Mouse (Mus musculus): ENCODE measurements at regions not wholly inside any gene's neighbourhood (a gene's known extent, or its start where the extent isn't known, plus 50 kb on each side); places are given as distances from the start of the nearest gene placed in this dataset.

DNA sequence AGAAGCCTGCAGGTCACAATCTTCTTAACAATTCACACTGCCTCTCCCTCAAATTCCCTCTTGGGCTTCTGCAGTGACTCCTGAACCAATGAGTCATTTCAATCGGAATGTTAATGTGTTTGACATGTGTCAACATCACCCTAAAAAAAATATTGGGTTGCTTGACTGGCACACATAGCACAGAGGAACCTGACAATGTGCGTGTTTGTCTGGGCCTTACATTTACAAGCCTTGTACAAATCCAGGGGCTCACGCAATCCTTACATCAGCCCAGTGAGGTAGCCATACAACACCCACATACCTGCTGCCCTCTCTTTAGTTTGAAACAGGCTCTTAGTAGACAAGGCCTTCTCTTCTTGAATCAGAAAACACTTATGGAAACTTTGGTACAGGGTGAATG is 153.8 kb upstream of the Maf start:
- H3K79me2 ChIP-seq (ENCODE audit: control insufficient read depth, insufficient read depth, low read length, poor library complexity) = no peaks in the 10 kb centered on the region
- no peaks in the 10 kb centered on the region for H3K27me3 ChIP-seq (ENCODE audit: control insufficient read depth in 1 of 2, insufficient read depth in 2 of 2, low read length in 2 of 2)
- H3K4me1 ChIP-seq (ENCODE audit: control insufficient read depth in 1 of 2, insufficient read depth in 2 of 2, low read length in 2 of 2) = no peaks in the 10 kb centered on the region
- H3K9ac ChIP-seq (ENCODE audit: control insufficient read depth, low read depth, low read length, poor library complexity, severe bottlenecking) = no peak overlapping the region
- no peaks in the 10 kb centered on the region for H3K36me3 ChIP-seq (ENCODE audit: control insufficient read depth in 1 of 2, insufficient read depth in 2 of 2, low read length in 2 of 2)
- DNase-seq (ENCODE audit: low read depth, low spot score) = no peak
- no peak overlapping the region for H3K4me3 ChIP-seq (ENCODE audit: control insufficient read depth in 1 of 2, insufficient read depth in 1 of 2, low read depth in 2 of 2, low read length in 2 of 2)
- no peak for TF ChIP-seq EP300 (IDR thresholded peaks at IDR 0.05; ENCODE audit: low read depth in 1 of 2, low read length in 2 of 2)
- TF ChIP-seq ELF1 (IDR thresholded peaks at IDR 0.05; ENCODE audit: low read depth, low read length) = no peak
- TF ChIP-seq ZNF384 (IDR thresholded peaks at IDR 0.05; ENCODE audit: low read depth, low read length) = no peak
- TF ChIP-seq ETS1 (IDR thresholded peaks at IDR 0.05; ENCODE audit: low read depth, low read length) = no peak
- H3K27ac ChIP-seq (ENCODE audit: control insufficient read depth, low read depth, low read length) = no peak overlapping the region
- no peaks in the 10 kb centered on the region for H3K9me3 ChIP-seq (replicated peaks; ENCODE audit: insufficient read depth, low read length)

DNA sequence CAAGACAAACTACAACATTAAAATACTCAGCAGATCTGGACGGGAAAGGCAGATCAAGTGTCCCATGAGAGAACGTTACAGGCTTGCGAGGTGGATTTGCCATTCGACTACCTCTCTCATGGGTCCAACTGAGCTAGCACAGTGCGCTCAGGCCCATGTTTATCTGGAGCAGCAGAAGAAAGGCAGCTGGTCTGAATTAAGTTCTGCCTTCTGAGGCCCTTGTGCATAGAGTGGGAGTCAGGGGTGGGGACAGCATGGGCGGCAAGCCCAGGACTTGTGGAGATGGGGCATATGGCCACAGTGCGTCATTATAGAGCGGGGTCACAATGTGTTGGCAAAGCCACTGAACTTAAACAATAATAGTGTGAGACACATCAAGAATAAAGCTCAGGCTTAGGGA is 151.8 kb upstream of the Maf start:
- TF ChIP-seq POLR2AphosphoS5 (IDR thresholded peaks at IDR 0.05; ENCODE audit: borderline replicate concordance, low read depth, low read length) (no peak), EP300 (IDR thresholded peaks at IDR 0.05; ENCODE audit: low read depth in 1 of 2, low read length in 2 of 2) (no peak), POLR2AphosphoS2 (IDR thresholded peaks at IDR 0.05; ENCODE audit: low read length) (no peak)
- no peaks in the 10 kb centered on the region for H3K36me3 ChIP-seq (ENCODE audit: control insufficient read depth in 1 of 2, insufficient read depth in 2 of 2, low read length in 2 of 2)
- DNase-seq (ENCODE audit: low read depth, low spot score) = no peak
- no peak overlapping the region for H3K4me3 ChIP-seq (ENCODE audit: control insufficient read depth in 1 of 2, insufficient read depth in 1 of 2, low read depth in 2 of 2, low read length in 2 of 2)
- no peaks in the 10 kb centered on the region for H3K9me3 ChIP-seq (replicated peaks; ENCODE audit: insufficient read depth, low read length)
- no peak overlapping the region for H3K27ac ChIP-seq (ENCODE audit: control insufficient read depth, low read depth, low read length)
- H3K4me1 ChIP-seq (ENCODE audit: control insufficient read depth in 1 of 2, insufficient read depth in 2 of 2, low read length in 2 of 2) = no peaks in the 10 kb centered on the region
- no peaks in the 10 kb centered on the region for H3K79me2 ChIP-seq (ENCODE audit: control insufficient read depth, insufficient read depth, low read length, poor library complexity)
- no peaks in the 10 kb centered on the region for H3K27me3 ChIP-seq (ENCODE audit: control insufficient read depth in 1 of 2, insufficient read depth in 2 of 2, low read length in 2 of 2)
- no peak overlapping the region for H3K9ac ChIP-seq (ENCODE audit: control insufficient read depth, low read depth, low read length, poor library complexity, severe bottlenecking)

- H3K4me3 ChIP-seq (ENCODE audit: control insufficient read depth in 1 of 2, insufficient read depth in 1 of 2, low read depth in 2 of 2, low read length in 2 of 2) = no peak overlapping the region
Measured at GRCm38 (mm10) chr8:115856816-115857215, 149.2 kb upstream of the Maf start.

More at GRCm38 (mm10) chr8:115856816-115857215, 149.2 kb upstream of the Maf start:
- DNase-seq (ENCODE audit: low read depth, low spot score) = no peak
- H3K4me1 ChIP-seq (ENCODE audit: control insufficient read depth in 1 of 2, insufficient read depth in 2 of 2, low read length in 2 of 2) = no peaks in the 10 kb centered on the region
- TF ChIP-seq TAL1 (IDR thresholded peaks at IDR 0.05; ENCODE audit: low read length) = no peak
- TF ChIP-seq MXI1 (IDR thresholded peaks at IDR 0.05; ENCODE audit: low read depth, low read length) = no peak
- TF ChIP-seq NRF1 (IDR thresholded peaks at IDR 0.05; ENCODE audit: insufficient read depth, low read depth, low read length, poor library complexity, severe bottlenecking) = no peak
- TF ChIP-seq RAD21 (IDR thresholded peaks at IDR 0.05; ENCODE audit: low read depth, low read length) = no peak
- TF ChIP-seq NELFE (IDR thresholded peaks at IDR 0.05; ENCODE audit: low read depth, low read length) = no peak
- no peak for TF ChIP-seq SMC3 (IDR thresholded peaks at IDR 0.05; ENCODE audit: low read depth, low read length)
- no peak for TF ChIP-seq POLR2A (IDR thresholded peaks at IDR 0.05; ENCODE audit: control insufficient read depth in 1 of 2, insufficient read depth in 1 of 2, low read depth in 1 of 2, low read length in 2 of 2, poor library complexity in 1 of 2)
- TF ChIP-seq HCFC1 (IDR thresholded peaks at IDR 0.05; ENCODE audit: low read depth, low read length) = no peak
- no peaks in the 10 kb centered on the region for H3K79me2 ChIP-seq (ENCODE audit: control insufficient read depth, insufficient read depth, low read length, poor library complexity)
- no peaks in the 10 kb centered on the region for H3K27me3 ChIP-seq (ENCODE audit: control insufficient read depth in 1 of 2, insufficient read depth in 2 of 2, low read length in 2 of 2)
- H3K9ac ChIP-seq (ENCODE audit: control insufficient read depth, low read depth, low read length, poor library complexity, severe bottlenecking) = no peak overlapping the region
- H3K9me3 ChIP-seq (replicated peaks; ENCODE audit: insufficient read depth, low read length) = no peaks in the 10 kb centered on the region
- no peak overlapping the region for H3K27ac ChIP-seq (ENCODE audit: control insufficient read depth, low read depth, low read length)
- H3K36me3 ChIP-seq (ENCODE audit: control insufficient read depth in 1 of 2, insufficient read depth in 2 of 2, low read length in 2 of 2) = no peaks in the 10 kb centered on the region

Measured in MEL (cell line).